Mouse (Mus musculus) stomach, embryonic 16.5 days (tissue): ENCODE data around the gene Cul1. TPM values are rescaled to one million over a fixed set of nuclear protein-coding genes. Genes with fewer than 3 reads are reported as not detected.

Experiments
- ATAC-seq: fragments of 200-750 bp; cut with Nextera tagmentation; 2 replicates; pipeline ENCODE4 v1.8.0; 2017; ENCODE audit warnings: moderate number of reproducible peaks, moderate TSS enrichment; ENCODE audit not compliant: insufficient read depth, low FRiP score
- H3K27ac ChIP-seq: fragments of 300-500 bp; sonication (generic); 2 replicates; pipeline ENCODE4 v1.5.1; 2014; ENCODE audit warnings: low read length
- H3K27me3 ChIP-seq: fragments of 300-500 bp; sonication (generic); 2 replicates; pipeline ENCODE4 v1.6.1; 2014; ENCODE audit warnings: low read length, control low read depth, mixed read lengths; ENCODE audit not compliant: control insufficient read depth, insufficient read depth
- H3K36me3 ChIP-seq: fragments of 300-500 bp; sonication (generic); 2 replicates; pipeline ENCODE4 v1.6.1; 2014; ENCODE audit warnings: low read length; ENCODE audit not compliant: control insufficient read depth, insufficient read depth
- H3K4me1 ChIP-seq: fragments of 300-500 bp; sonication (generic); 2 replicates; pipeline ENCODE4 v1.6.1; 2014; ENCODE audit warnings: low read length, control low read depth, mixed read lengths; ENCODE audit not compliant: control insufficient read depth, insufficient read depth
- H3K4me2 ChIP-seq: fragments of 300-500 bp; sonication (generic); 2 replicates; pipeline ENCODE4 v1.6.1; 2014; ENCODE audit warnings: low read depth, low read length, mixed read lengths
- H3K4me3 ChIP-seq: fragments of 300-500 bp; sonication (generic); replicated peaks from 2 replicates; pipeline ENCODE4 v1.5.1; 2014; ENCODE audit warnings: mild to moderate bottlenecking, low read length
- H3K9ac ChIP-seq: fragments of 300-500 bp; sonication (generic); 2 replicates; pipeline ENCODE4 v1.6.1; 2014; ENCODE audit warnings: low read length
- H3K9me3 ChIP-seq: fragments of 300-500 bp; sonication (generic); replicated peaks from 2 replicates; pipeline ENCODE4 v1.6.1; 2016; ENCODE audit warnings: low read length, control low read depth; ENCODE audit not compliant: control insufficient read depth
- WGBS: fragments of 180-500 bp; shearing (Covaris S2); extraction: QIAGEN DNeasy Blood & Tissue Kit; methylation state at CpG from one replicate; pipeline ENCODE4 v1.1.7; 2014; 5-methylcytosine and 5-hydroxymethylcytosine counted together
- polyA plus RNA-seq: library from polyadenylated mRNA; unstranded; fragments of >200 nt; fragmentation: Nextera tagmentation; extraction: Ambion mirVana; gene quantifications from 2 replicates; pipeline ENCODE4 v1.2.1, GENCODE M21; 2015

The Cul1 gene
- polyA plus RNA-seq, 1 experiment from 2014 or later: 113 TPM

DNA sequence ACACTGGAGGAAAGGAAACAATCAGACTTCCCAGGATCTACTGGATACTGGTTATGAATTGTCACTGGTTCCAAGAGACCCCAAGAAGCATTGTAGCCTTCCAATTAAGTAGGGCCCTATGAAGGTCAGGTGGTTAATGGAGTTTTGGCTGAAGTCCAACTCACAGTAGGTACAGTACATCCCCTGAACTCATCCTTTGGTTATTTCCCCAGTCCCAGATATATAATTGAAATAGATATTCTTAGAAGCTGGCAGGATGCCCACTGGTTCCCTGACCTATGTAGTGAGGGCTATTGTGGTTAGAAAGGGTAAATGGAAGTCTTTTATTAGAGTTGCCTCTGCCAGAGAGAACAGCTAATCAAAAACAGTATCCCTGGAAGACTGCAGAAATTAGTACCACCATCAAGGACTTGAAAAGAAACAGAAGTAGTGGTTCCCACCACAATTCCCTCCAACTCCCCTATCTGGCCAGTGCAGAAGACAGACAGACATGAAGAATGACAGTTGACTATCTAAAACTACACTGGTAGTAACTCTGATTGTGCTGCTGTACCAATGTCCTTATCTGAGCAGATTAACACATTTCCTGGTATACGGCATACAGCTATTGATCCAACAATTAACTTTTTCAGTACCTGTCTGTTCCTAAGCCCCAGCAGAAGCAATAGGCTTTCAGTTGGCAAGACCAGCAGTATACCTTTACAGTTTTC is 112.3 kb downstream of the Cul1 start:
- peaks cover 26% of the 10 kb centered on the region for H3K36me3 ChIP-seq
- 48% methylated on average over 1 of the region's 1 CpGs for WGBS
- H3K27ac ChIP-seq: no peak overlapping the region
- no peak overlapping the region for H3K4me3 ChIP-seq
- no peaks in the 10 kb centered on the region for H3K4me1 ChIP-seq
- no peak for ATAC-seq
- H3K27me3 ChIP-seq: no peaks in the 10 kb centered on the region
- no peaks in the 10 kb centered on the region for H3K9me3 ChIP-seq
- H3K9ac ChIP-seq: no peak overlapping the region
- H3K4me2 ChIP-seq: no peak overlapping the region

- H3K9me3 ChIP-seq: no peaks in the 10 kb centered on the region
- WGBS: 95% methylated on average over 2 of the region's 2 CpGs
- no peak overlapping the region for H3K9ac ChIP-seq
- H3K27ac ChIP-seq: no peak overlapping the region
- H3K36me3 ChIP-seq: peaks cover 24% of the 10 kb centered on the region
- H3K27me3 ChIP-seq: no peaks in the 10 kb centered on the region
- no peak for ATAC-seq
- no peak overlapping the region for H3K4me3 ChIP-seq
- no peak overlapping the region for H3K4me2 ChIP-seq
- H3K4me1 ChIP-seq: no peaks in the 10 kb centered on the region
Observed at GRCm38 (mm10) chr6:47572887-47573286, 119.7 kb downstream of the Cul1 start.

Other genes starting within 250 kb of the Cul1 start
- 59.4 and 64.4 TPM in 2 replicates for gene Ezh2, start 141.9 kb downstream of the Cul1 start, polyA plus RNA-seq